Mouse (Mus musculus): Measurements from ENCODE around the gene Higd1b. TPM values are rescaled to one million over a fixed set of nuclear protein-coding genes. Genes with fewer than 3 reads are reported as not detected.

Gene Higd1b
- polyA plus RNA-seq, 1 experiment from 2014 or later: not detected

GRCm38 (mm10) chr11:102853760-102854159 lies 18.1 kb downstream of the Higd1b start:
- no peak for DNase-seq (ENCODE audit: low spot score)
- Histone ChIP-seq H3K4me3 (no peak overlapping the region), H3K27ac (no peak overlapping the region), H3K36me3 (peaks cover 93% of the 10 kb centered on the region), H3K9me3 (replicated peaks) (no peaks in the 10 kb centered on the region), H3K4me1 (peaks cover 21% of the 10 kb centered on the region), H3K27me3 (ENCODE audit: low read depth, poor library complexity, severe bottlenecking) (no peaks in the 10 kb centered on the region)

- no peak overlapping the region for H3K4me3 ChIP-seq
- H3K27ac ChIP-seq: peak overlapping the region; percentile 73
- 47% methylated on average over 6 of the region's 6 CpGs for WGBS
- H3K27me3 ChIP-seq (ENCODE audit: low read depth, poor library complexity, severe bottlenecking): no peaks in the 10 kb centered on the region
- H3K36me3 ChIP-seq: peaks cover 93% of the 10 kb centered on the region
- no peaks in the 10 kb centered on the region for H3K9me3 ChIP-seq (replicated peaks)
- DNase-seq (ENCODE audit: low spot score): peak; percentile 51
- peaks cover 21% of the 10 kb centered on the region for H3K4me1 ChIP-seq
Observed at GRCm38 (mm10) chr11:102855941-102856340, 20.3 kb downstream of the Higd1b start.

GRCm38 (mm10) chr11:102858951-102859350 lies 23.3 kb downstream of the Higd1b start:
- no peak overlapping the region for H3K4me3 ChIP-seq
- no peaks in the 10 kb centered on the region for H3K27me3 ChIP-seq (ENCODE audit: low read depth, poor library complexity, severe bottlenecking)
- peaks cover 21% of the 10 kb centered on the region for H3K4me1 ChIP-seq
- WGBS: 93% methylated on average over 11 of the region's 11 CpGs
- DNase-seq (ENCODE audit: low spot score): no peak
- H3K36me3 ChIP-seq: peaks cover 93% of the 10 kb centered on the region
- H3K9me3 ChIP-seq (replicated peaks): no peaks in the 10 kb centered on the region
- no peak overlapping the region for H3K27ac ChIP-seq

GRCm38 (mm10) chr11:102859933-102860332 lies 24.3 kb downstream of the Higd1b start:
- DNase-seq (ENCODE audit: low spot score): no peak
- 93% methylated on average over 8 of the region's 8 CpGs for WGBS
- Histone ChIP-seq H3K9me3 (replicated peaks) (no peaks in the 10 kb centered on the region), H3K4me3 (no peak overlapping the region), H3K4me1 (peaks cover 21% of the 10 kb centered on the region), H3K27me3 (ENCODE audit: low read depth, poor library complexity, severe bottlenecking) (no peaks in the 10 kb centered on the region), H3K27ac (no peak overlapping the region), H3K36me3 (peaks cover 93% of the 10 kb centered on the region)

GRCm38 (mm10) chr11:102864272-102864671 lies 28.6 kb downstream of the Higd1b start:
- no peak overlapping the region for H3K27ac ChIP-seq
- peaks cover 100% of the 10 kb centered on the region for H3K36me3 ChIP-seq
- no peaks in the 10 kb centered on the region for H3K9me3 ChIP-seq (replicated peaks)
- H3K4me3 ChIP-seq: no peak overlapping the region
- WGBS: 64% methylated on average over 4 of the region's 4 CpGs
- H3K27me3 ChIP-seq (ENCODE audit: low read depth, poor library complexity, severe bottlenecking): no peaks in the 10 kb centered on the region
- peak; percentile 68 for DNase-seq (ENCODE audit: low spot score)
- H3K4me1 ChIP-seq: no peaks in the 10 kb centered on the region

GRCm38 (mm10) chr11:102874801-102875334 lies 39.2 kb downstream of the Higd1b start:
- Histone ChIP-seq H3K27ac (no peak overlapping the region), H3K9me3 (replicated peaks) (no peaks in the 10 kb centered on the region), H3K36me3 (peaks cover 71% of the 10 kb centered on the region), H3K27me3 (ENCODE audit: low read depth, poor library complexity, severe bottlenecking) (no peaks in the 10 kb centered on the region), H3K4me1 (peaks cover 10% of the 10 kb centered on the region), H3K4me3 (no peak overlapping the region)
- WGBS: 90% methylated on average over 7 of the region's 7 CpGs
- no peak for DNase-seq (ENCODE audit: low spot score)

GRCm38 (mm10) chr11:102879558-102879957 lies 43.9 kb downstream of the Higd1b start:
- Histone ChIP-seq H3K4me3 (peak overlapping the region; percentile 70), H3K4me1 (peaks cover 19% of the 10 kb centered on the region), H3K27ac (no peak overlapping the region), H3K27me3 (ENCODE audit: low read depth, poor library complexity, severe bottlenecking) (peaks cover 22% of the 10 kb centered on the region), H3K36me3 (peaks cover 34% of the 10 kb centered on the region), H3K9me3 (replicated peaks) (no peaks in the 10 kb centered on the region)
- WGBS: 91% methylated on average over 2 of the region's 2 CpGs
- DNase-seq (ENCODE audit: low spot score): no peak

GRCm38 (mm10) chr11:102880585-102881313 lies 45.1 kb downstream of the Higd1b start, which contains the start of the genes Eftud2 and Ccdc103:
Eftud2 (minus strand) TSS chr11:102880985.
Ccdc103 (plus strand) TSS chr11:102881204.
- peaks cover 19% of the 10 kb centered on the region for H3K4me1 ChIP-seq
- H3K36me3 ChIP-seq: peaks cover 22% of the 10 kb centered on the region
- H3K27ac ChIP-seq: peak within 1 kb of the TSS; percentile 98
- peaks cover 34% of the 10 kb centered on the region for H3K27me3 ChIP-seq (ENCODE audit: low read depth, poor library complexity, severe bottlenecking)
- peak within 1 kb of the TSS; percentile 70 for H3K4me3 ChIP-seq
- peak; percentile 95 for DNase-seq (ENCODE audit: low spot score)
- under 1% methylated on average over 62 of the region's 62 CpGs for WGBS
- H3K9me3 ChIP-seq (replicated peaks): no peaks in the 10 kb centered on the region

GRCm38 (mm10) chr11:102881314-102882198 lies 45.9 kb downstream of the Higd1b start:
- peaks cover 19% of the 10 kb centered on the region for H3K4me1 ChIP-seq
- WGBS: 21% methylated on average over 13 of the region's 13 CpGs
- H3K9me3 ChIP-seq (replicated peaks): no peaks in the 10 kb centered on the region
- peak overlapping the region; percentile 70 for H3K4me3 ChIP-seq
- DNase-seq (ENCODE audit: low spot score): no peak
- peaks cover 14% of the 10 kb centered on the region for H3K36me3 ChIP-seq
- H3K27me3 ChIP-seq (ENCODE audit: low read depth, poor library complexity, severe bottlenecking): peaks cover 41% of the 10 kb centered on the region
- peak overlapping the region; percentile 98 for H3K27ac ChIP-seq

- no peak within 1 kb of the TSS for H3K27ac ChIP-seq
- H3K27me3 ChIP-seq (ENCODE audit: low read depth, poor library complexity, severe bottlenecking): peaks cover 64% of the 10 kb centered on the region
Observed at GRCm38 (mm10) chr11:102884616-102885219, 49.1 kb downstream of the Higd1b start, which contains the start of gene Fam187a. Fam187a (plus strand) TSS chr11:102885169.

GRCm38 (mm10) chr11:102887433-102887832 lies 51.8 kb downstream of the Higd1b start:
- Histone ChIP-seq H3K4me1 (no peaks in the 10 kb centered on the region), H3K36me3 (no peaks in the 10 kb centered on the region), H3K4me3 (no peak overlapping the region), H3K9me3 (replicated peaks) (no peaks in the 10 kb centered on the region), H3K27ac (no peak overlapping the region), H3K27me3 (ENCODE audit: low read depth, poor library complexity, severe bottlenecking) (peaks cover 75% of the 10 kb centered on the region)
- DNase-seq (ENCODE audit: low spot score): no peak
- 89% methylated on average over 5 of the region's 5 CpGs for WGBS

More at GRCm38 (mm10) chr11:102884616-102885219, 49.1 kb downstream of the Higd1b start, which contains the start of gene Fam187a:
- Histone ChIP-seq H3K4me3 (no peak within 1 kb of the TSS), H3K9me3 (replicated peaks) (no peaks in the 10 kb centered on the region), H3K36me3 (no peaks in the 10 kb centered on the region), H3K4me1 (peaks cover 10% of the 10 kb centered on the region)
- no peak for DNase-seq (ENCODE audit: low spot score)
- WGBS: 68% methylated on average over 10 of the region's 10 CpGs

Measured in limb, embryonic 10.5 days (tissue).